Mouse (Mus musculus) embryonic fibroblast, embryonic 13.5 days (primary cell): Measurements from ENCODE around the gene Pbx4.

Experiments used
- CTCF ChIP-seq: IDR thresholded peaks from 2 replicates; pipeline ENCODE4 v1.5.1; 2011; ENCODE audit warnings: mild to moderate bottlenecking, control low read depth, low read length, moderate library complexity, borderline replicate concordance; ENCODE audit not compliant: insufficient read depth
- POLR2A ChIP-seq: IDR thresholded peaks from 2 replicates; pipeline ENCODE4 v1.6.1; 2011; ENCODE audit warnings: low read depth, mild to moderate bottlenecking, control low read depth, low read length, moderate library complexity

DNA sequence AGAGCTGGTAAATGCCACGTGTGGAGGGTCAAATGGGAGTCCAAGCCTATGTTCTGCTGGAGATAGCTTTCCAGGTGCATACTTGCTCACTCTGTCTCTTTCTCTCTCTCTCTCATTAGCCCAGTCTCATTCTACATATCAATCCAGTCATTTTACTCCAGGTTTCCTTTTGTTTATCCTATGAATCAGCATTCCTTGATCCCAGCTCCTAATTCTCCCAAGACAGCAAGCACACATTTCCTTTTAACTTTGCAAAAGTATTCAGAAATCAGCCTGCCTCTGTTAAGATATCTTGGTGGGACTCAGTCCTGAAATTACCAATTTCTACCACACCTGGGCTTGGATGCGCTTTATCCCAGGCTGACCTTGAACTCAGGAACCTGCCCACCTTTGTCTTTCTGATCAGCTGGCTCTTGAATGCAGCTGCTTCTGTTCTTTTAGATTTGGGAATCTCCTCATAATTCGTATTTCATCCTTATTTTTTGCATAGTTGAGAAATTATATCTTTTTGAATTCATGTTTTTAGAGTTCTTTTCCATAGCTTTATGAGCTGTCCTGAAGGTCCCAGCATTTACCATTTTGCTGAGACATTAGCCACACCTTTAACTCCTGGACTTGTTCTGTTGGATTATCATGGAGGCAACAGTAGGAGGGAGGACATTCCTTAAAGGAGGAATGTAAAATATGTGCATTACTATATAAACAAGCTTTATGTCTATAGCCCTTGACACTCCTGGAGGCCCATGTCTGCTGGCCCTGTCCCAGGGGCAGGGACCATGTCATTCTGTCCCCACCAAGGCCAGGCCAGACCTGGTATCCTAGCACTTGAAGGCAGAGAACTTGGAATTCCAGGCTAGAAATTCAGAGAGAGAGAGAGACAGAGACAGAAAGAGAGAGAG, 15.1 kb downstream of the Pbx4 start:
- TF ChIP-seq CTCF: no peak
- no peak for TF ChIP-seq POLR2A
